Mouse (Mus musculus) limb, embryonic 14.5 days (tissue): ENCODE results near the gene Olfr1136. TPM values are rescaled to one million over a fixed set of nuclear protein-coding genes. Genes with fewer than 3 reads are reported as not detected.

ENCODE experiments used
- ATAC-seq: fragments of 200-750 bp; cut with Nextera tagmentation; 2 replicates; pipeline ENCODE4 v1.8.0; 2017; ENCODE audit warnings: low read depth, moderate number of reproducible peaks, moderate TSS enrichment; ENCODE audit not compliant: low FRiP score
- DNase-seq: peaks from one replicate; pipeline ENCODE4 v3.0.0-alpha.2; 2015; ENCODE audit warnings: low spot score
- H3K27ac ChIP-seq: fragments of 300-500 bp; sonication (generic); replicated peaks from 2 replicates; pipeline ENCODE4 v1.5.1; 2014; ENCODE audit warnings: low read depth, mild to moderate bottlenecking, low read length, moderate library complexity, mixed read lengths
- H3K27me3 ChIP-seq: fragments of 300-500 bp; sonication (generic); 2 replicates; pipeline ENCODE4 v1.6.1; 2014; ENCODE audit warnings: low read length, mixed read lengths; ENCODE audit not compliant: control insufficient read depth, insufficient read depth
- H3K36me3 ChIP-seq: fragments of 300-500 bp; sonication (generic); 2 replicates; pipeline ENCODE4 v1.6.1; 2014; ENCODE audit warnings: mild to moderate bottlenecking, low read length, moderate library complexity, mixed read lengths; ENCODE audit not compliant: control insufficient read depth, insufficient read depth
- H3K4me1 ChIP-seq: fragments of 300-500 bp; sonication (generic); 2 replicates; pipeline ENCODE4 v1.6.1; 2014; ENCODE audit warnings: antibody characterized with exemption, low read length, mixed read lengths; ENCODE audit not compliant: control insufficient read depth, insufficient read depth
- H3K4me2 ChIP-seq: fragments of 300-500 bp; sonication (generic); replicated peaks from 2 replicates; pipeline ENCODE4 v1.6.1; 2014; ENCODE audit warnings: low read depth, mild to moderate bottlenecking, low read length, moderate library complexity; ENCODE audit not compliant: severe bottlenecking
- H3K4me3 ChIP-seq: fragments of 300-500 bp; sonication (generic); replicated peaks from 2 replicates; pipeline ENCODE4 v1.5.1; 2014; ENCODE audit warnings: low read length
- H3K9ac ChIP-seq: fragments of 300-500 bp; sonication (generic); 2 replicates; pipeline ENCODE4 v1.6.1; 2014; ENCODE audit warnings: mild to moderate bottlenecking, low read depth, low read length, moderate library complexity; ENCODE audit not compliant: severe bottlenecking
- H3K9me3 ChIP-seq: fragments of 300-500 bp; sonication (generic); 2 replicates; pipeline ENCODE4 v1.6.1; 2016; ENCODE audit warnings: low read length; ENCODE audit not compliant: control insufficient read depth
- POLR2A ChIP-seq: fragments of 200-500 bp; IDR thresholded peaks from 2 replicates; pipeline ENCODE4 v1.8.0; 2012; ENCODE audit warnings: inconsistent platforms, mild to moderate bottlenecking, moderate library complexity, borderline replicate concordance; ENCODE audit not compliant: insufficient read depth, insufficient read length; ENCODE audit errors: extremely low read depth
- WGBS: fragments of 180-500 bp; shearing (Covaris S2); extraction: QIAGEN DNeasy Blood & Tissue Kit; methylation state at CpG from one replicate; pipeline ENCODE4 v1.1.7; 2014; 5-methylcytosine and 5-hydroxymethylcytosine counted together
- polyA plus RNA-seq, 2 experiments: library from polyadenylated mRNA; depleted of rRNA in 1 of 2; stranded (reverse) in 1 of 2; unstranded in 1 of 2; fragments of >200 nt; fragmentation: Nextera tagmentation in 1 of 2; extraction: Ambion mirVana in 1 of 2; gene quantifications; 2 replicates each; pipeline versions ENCODE4 v1.2.1 to v1.2.3; 2012 to 2014

The Olfr1136 gene
- polyA plus RNA-seq, 2 experiments, result not detected

- H3K9ac ChIP-seq, result no peak within 1 kb of the TSS
- no peak within 1 kb of the TSS for H3K27ac ChIP-seq
- no peak within 1 kb of the TSS for H3K4me2 ChIP-seq
- WGBS, result 77% methylated on average over 2 of the region's 2 CpGs
- ATAC-seq (no peak), DNase-seq (no peak)
- H3K4me3 ChIP-seq, result no peak within 1 kb of the TSS
- H3K27me3 ChIP-seq, result no peaks in the 10 kb centered on the region
- TF ChIP-seq POLR2A, result no peak
- no peaks in the 10 kb centered on the region for H3K36me3 ChIP-seq
- H3K9me3 ChIP-seq, result no peaks in the 10 kb centered on the region
- H3K4me1 ChIP-seq, result no peaks in the 10 kb centered on the region
These were observed 35.4 kb downstream of the Olfr1136 start, which contains the start of gene Olfr1134 for GRCm38 (mm10) chr2:87658360-87658759. Gene Olfr1134 (minus strand): TSS chr2:87658460.

- no peak for DNase-seq
- Histone ChIP-seq H3K27ac (no peak within 1 kb of the TSS), H3K4me3 (no peak within 1 kb of the TSS), H3K9me3 (no peaks in the 10 kb centered on the region), H3K4me2 (no peak within 1 kb of the TSS), H3K36me3 (no peaks in the 10 kb centered on the region), H3K4me1 (no peaks in the 10 kb centered on the region), H3K9ac (no peak within 1 kb of the TSS), H3K27me3 (no peaks in the 10 kb centered on the region)
- no peak for ATAC-seq
- no peak for TF ChIP-seq POLR2A
These were observed 46.5 kb downstream of the Olfr1136 start, which contains the start of gene Olfr1133 for GRCm38 (mm10) chr2:87647274-87647673. Gene Olfr1133 (minus strand): TSS chr2:87647374.

Other genes starting within 250 kb of the Olfr1136 start
- not detected in 2 replicates for gene Olfr1126, start 240.0 kb downstream of the Olfr1136 start, polyA plus RNA-seq (2012; rRNA removed)
- gene Olfr1126, start 240.0 kb downstream of the Olfr1136 start, polyA plus RNA-seq (2014; fragmentation: Nextera tagmentation; extraction: Ambion mirVana), result not detected in 2 replicates
- gene Pramel7, start 196.9 kb downstream of the Olfr1136 start, polyA plus RNA-seq (2012; rRNA removed), result not detected in 2 replicates
- gene Pramel7, start 196.9 kb downstream of the Olfr1136 start, polyA plus RNA-seq (2014; fragmentation: Nextera tagmentation; extraction: Ambion mirVana), result not detected in 2 replicates
- gene Pramel6, start 187.4 kb downstream of the Olfr1136 start, polyA plus RNA-seq (2012; rRNA removed), result not detected in 2 replicates
- gene Pramel6, start 187.4 kb downstream of the Olfr1136 start, polyA plus RNA-seq (2014; fragmentation: Nextera tagmentation; extraction: Ambion mirVana), result not detected in 2 replicates
- not detected in 2 replicates for gene Olfr153, start 162.2 kb downstream of the Olfr1136 start, polyA plus RNA-seq (2012; rRNA removed)
- gene Olfr153, start 162.2 kb downstream of the Olfr1136 start, polyA plus RNA-seq (2014; fragmentation: Nextera tagmentation; extraction: Ambion mirVana), result not detected in 2 replicates
- gene Olfr1128, start 148.4 kb downstream of the Olfr1136 start, polyA plus RNA-seq (2012; rRNA removed), result not detected in 2 replicates
- not detected in 2 replicates for gene Olfr1128, start 148.4 kb downstream of the Olfr1136 start, polyA plus RNA-seq (2014; fragmentation: Nextera tagmentation; extraction: Ambion mirVana)
- not detected in 2 replicates for gene Olfr1129, start 120.0 kb downstream of the Olfr1136 start, polyA plus RNA-seq (2012; rRNA removed)
- not detected in 2 replicates for gene Olfr1129, start 120.0 kb downstream of the Olfr1136 start, polyA plus RNA-seq (2014; fragmentation: Nextera tagmentation; extraction: Ambion mirVana)
- not detected in 2 replicates for gene Olfr1130, start 87.7 kb downstream of the Olfr1136 start, polyA plus RNA-seq (2012; rRNA removed)
- gene Olfr1130, start 87.7 kb downstream of the Olfr1136 start, polyA plus RNA-seq (2014; fragmentation: Nextera tagmentation; extraction: Ambion mirVana), result not detected in 2 replicates
- not detected in 2 replicates for gene Olfr1131, start 66.8 kb downstream of the Olfr1136 start, polyA plus RNA-seq (2012; rRNA removed)
- not detected in 2 replicates for gene Olfr1131, start 66.8 kb downstream of the Olfr1136 start, polyA plus RNA-seq (2014; fragmentation: Nextera tagmentation; extraction: Ambion mirVana)
- not detected in 2 replicates for gene Olfr1132, start 56.4 kb downstream of the Olfr1136 start, polyA plus RNA-seq (2012; rRNA removed)
- gene Olfr1132, start 56.4 kb downstream of the Olfr1136 start, polyA plus RNA-seq (2014; fragmentation: Nextera tagmentation; extraction: Ambion mirVana), result not detected in 2 replicates
- not detected in 2 replicates for gene Olfr1133, start 46.6 kb downstream of the Olfr1136 start, polyA plus RNA-seq (2012; rRNA removed)
- gene Olfr1133, start 46.6 kb downstream of the Olfr1136 start, polyA plus RNA-seq (2014; fragmentation: Nextera tagmentation; extraction: Ambion mirVana), result not detected in 2 replicates
- not detected in 2 replicates for gene Olfr1134, start 35.5 kb downstream of the Olfr1136 start, polyA plus RNA-seq (2012; rRNA removed)
- not detected in 2 replicates for gene Olfr1134, start 35.5 kb downstream of the Olfr1136 start, polyA plus RNA-seq (2014; fragmentation: Nextera tagmentation; extraction: Ambion mirVana)
- gene Olfr1135, start 20.3 kb downstream of the Olfr1136 start, polyA plus RNA-seq (2012; rRNA removed), result not detected in 2 replicates
- gene Olfr1135, start 20.3 kb downstream of the Olfr1136 start, polyA plus RNA-seq (2014; fragmentation: Nextera tagmentation; extraction: Ambion mirVana), result not detected in 2 replicates
- gene Olfr1137, start 19.2 kb upstream of the Olfr1136 start, polyA plus RNA-seq (2012; rRNA removed), result not detected in 2 replicates
- not detected in 2 replicates for gene Olfr1137, start 19.2 kb upstream of the Olfr1136 start, polyA plus RNA-seq (2014; fragmentation: Nextera tagmentation; extraction: Ambion mirVana)
- gene Olfr1138, start 46.0 kb upstream of the Olfr1136 start, polyA plus RNA-seq (2012; rRNA removed), result not detected in 2 replicates
- gene Olfr1138, start 46.0 kb upstream of the Olfr1136 start, polyA plus RNA-seq (2014; fragmentation: Nextera tagmentation; extraction: Ambion mirVana), result not detected in 2 replicates
- not detected in 2 replicates for gene Olfr1140, start 49.8 kb upstream of the Olfr1136 start, polyA plus RNA-seq (2012; rRNA removed)
- not detected in 2 replicates for gene Olfr1140, start 49.8 kb upstream of the Olfr1136 start, polyA plus RNA-seq (2014; fragmentation: Nextera tagmentation; extraction: Ambion mirVana)
- not detected in 2 replicates for gene Olfr1141, start 60.0 kb upstream of the Olfr1136 start, polyA plus RNA-seq (2012; rRNA removed)
- gene Olfr1141, start 60.0 kb upstream of the Olfr1136 start, polyA plus RNA-seq (2014; fragmentation: Nextera tagmentation; extraction: Ambion mirVana), result not detected in 2 replicates
- not detected in 2 replicates for gene Olfr152, start 85.5 kb upstream of the Olfr1136 start, polyA plus RNA-seq (2012; rRNA removed)
- not detected in 2 replicates for gene Olfr152, start 85.5 kb upstream of the Olfr1136 start, polyA plus RNA-seq (2014; fragmentation: Nextera tagmentation; extraction: Ambion mirVana)
- gene Olfr1143, start 106.6 kb upstream of the Olfr1136 start, polyA plus RNA-seq (2012; rRNA removed), result not detected in 2 replicates
- not detected in 2 replicates for gene Olfr1143, start 106.6 kb upstream of the Olfr1136 start, polyA plus RNA-seq (2014; fragmentation: Nextera tagmentation; extraction: Ambion mirVana)
- not detected in 2 replicates for gene Olfr1145, start 115.9 kb upstream of the Olfr1136 start, polyA plus RNA-seq (2012; rRNA removed)
- not detected in 2 replicates for gene Olfr1145, start 115.9 kb upstream of the Olfr1136 start, polyA plus RNA-seq (2014; fragmentation: Nextera tagmentation; extraction: Ambion mirVana)
- gene Olfr1148, start 136.6 kb upstream of the Olfr1136 start, polyA plus RNA-seq (2012; rRNA removed), result not detected in 2 replicates
- gene Olfr1148, start 136.6 kb upstream of the Olfr1136 start, polyA plus RNA-seq (2014; fragmentation: Nextera tagmentation; extraction: Ambion mirVana), result not detected in 2 replicates
- not detected in 2 replicates for gene Olfr1150-ps1, start 150.0 kb upstream of the Olfr1136 start, polyA plus RNA-seq (2012; rRNA removed)
- gene Olfr1150-ps1, start 150.0 kb upstream of the Olfr1136 start, polyA plus RNA-seq (2014; fragmentation: Nextera tagmentation; extraction: Ambion mirVana), result not detected in 2 replicates
- gene Olfr1151, start 161.9 kb upstream of the Olfr1136 start, polyA plus RNA-seq (2012; rRNA removed), result not detected in 2 replicates
- not detected in 2 replicates for gene Olfr1151, start 161.9 kb upstream of the Olfr1136 start, polyA plus RNA-seq (2014; fragmentation: Nextera tagmentation; extraction: Ambion mirVana)
- not detected in 2 replicates for gene Olfr1152, start 172.5 kb upstream of the Olfr1136 start, polyA plus RNA-seq (2012; rRNA removed)
- not detected in 2 replicates for gene Olfr1152, start 172.5 kb upstream of the Olfr1136 start, polyA plus RNA-seq (2014; fragmentation: Nextera tagmentation; extraction: Ambion mirVana)
- not detected in 2 replicates for gene Olfr1153, start 201.0 kb upstream of the Olfr1136 start, polyA plus RNA-seq (2012; rRNA removed)
- not detected in 2 replicates for gene Olfr1153, start 201.0 kb upstream of the Olfr1136 start, polyA plus RNA-seq (2014; fragmentation: Nextera tagmentation; extraction: Ambion mirVana)
- gene Olfr1154, start 211.2 kb upstream of the Olfr1136 start, polyA plus RNA-seq (2012; rRNA removed), result not detected in 2 replicates
- not detected in 2 replicates for gene Olfr1154, start 211.2 kb upstream of the Olfr1136 start, polyA plus RNA-seq (2014; fragmentation: Nextera tagmentation; extraction: Ambion mirVana)